Mouse (Mus musculus): ENCODE measurements at regions not wholly inside any gene's neighbourhood (a gene's known extent, or its start where the extent isn't known, plus 50 kb on each side); places are given as distances from the start of the nearest gene placed in this dataset.

DNA sequence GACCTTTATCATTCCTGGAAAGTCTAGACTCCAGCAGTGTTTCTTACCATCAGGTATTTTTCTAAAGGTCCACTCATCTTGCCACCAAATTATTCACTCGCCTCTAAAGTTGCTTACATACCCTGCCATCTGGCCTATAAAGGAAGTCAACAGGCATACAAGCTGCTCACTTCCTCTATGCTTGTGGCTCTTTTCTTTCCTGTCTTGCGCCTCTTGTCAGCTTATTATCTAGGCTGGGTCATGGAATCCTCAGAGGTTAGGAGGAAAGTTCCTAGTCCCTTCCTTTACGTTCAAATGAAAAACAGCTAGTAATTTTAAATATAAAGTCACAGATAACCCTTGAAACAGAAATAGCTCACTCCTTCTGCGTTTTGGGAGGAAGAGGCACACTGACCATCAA, 97.9 kb downstream of the Lipi start:
- ATAC-seq (ENCODE audit: low read depth) (no peak), DNase-seq (ENCODE audit: low spot score) (no peak)
- Histone ChIP-seq H3K9me3 (ENCODE audit: control insufficient read depth, low read length) (no peaks in the 10 kb centered on the region), H3K36me3 (ENCODE audit: control insufficient read depth, insufficient read depth, low read length) (no peaks in the 10 kb centered on the region), H3K4me3 (ENCODE audit: low read depth, low read length) (no peak overlapping the region), H3K9ac (ENCODE audit: low read depth, low read length) (no peak overlapping the region), H3K4me2 (ENCODE audit: low read depth, low read length) (no peak overlapping the region), H3K27ac (replicated peaks; ENCODE audit: low read depth, low read length) (no peak overlapping the region), H3K27me3 (replicated peaks; ENCODE audit: control insufficient read depth, insufficient read depth, low read length) (no peaks in the 10 kb centered on the region), H3K4me1 (ENCODE audit: control insufficient read depth, insufficient read depth, low read length) (no peaks in the 10 kb centered on the region)
- WGBS: 77% methylated on average over 4 of the region's 4 CpGs

DNA sequence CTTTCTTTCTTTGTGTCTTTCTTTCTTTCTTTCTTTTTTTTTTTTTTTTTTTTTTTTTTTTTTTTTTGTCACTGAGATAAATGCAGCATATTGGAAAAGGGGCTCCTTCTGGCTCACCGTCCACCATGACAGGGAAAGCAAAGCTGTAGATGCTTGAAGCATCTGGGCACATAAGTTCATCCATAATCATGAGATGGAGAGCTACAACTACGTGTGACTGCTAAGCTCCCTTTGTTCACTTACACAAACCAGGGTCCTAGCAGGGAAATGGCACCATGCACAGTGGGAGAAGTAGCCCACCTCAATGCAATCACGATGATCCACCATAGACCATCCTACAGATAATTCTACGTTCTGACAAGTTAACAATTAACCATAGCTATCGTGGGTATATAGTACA, 102.0 kb downstream of the Lipi start:
- Histone ChIP-seq H3K36me3 (ENCODE audit: control insufficient read depth, insufficient read depth, low read length) (no peaks in the 10 kb centered on the region), H3K27me3 (replicated peaks; ENCODE audit: control insufficient read depth, insufficient read depth, low read length) (no peaks in the 10 kb centered on the region), H3K4me1 (ENCODE audit: control insufficient read depth, insufficient read depth, low read length) (no peaks in the 10 kb centered on the region), H3K9me3 (ENCODE audit: control insufficient read depth, low read length) (no peaks in the 10 kb centered on the region), H3K27ac (replicated peaks; ENCODE audit: low read depth, low read length) (no peak overlapping the region), H3K4me2 (ENCODE audit: low read depth, low read length) (no peak overlapping the region), H3K9ac (ENCODE audit: low read depth, low read length) (no peak overlapping the region), H3K4me3 (ENCODE audit: low read depth, low read length) (no peak overlapping the region)
- 82% methylated on average over 5 of the region's 5 CpGs for WGBS
- no peak for ATAC-seq (ENCODE audit: low read depth)
- no peak for DNase-seq (ENCODE audit: low spot score)

- H3K27me3 ChIP-seq (replicated peaks; ENCODE audit: control insufficient read depth, insufficient read depth, low read length): no peaks in the 10 kb centered on the region
- 84% methylated on average over 6 of the region's 6 CpGs for WGBS
- no peak overlapping the region for H3K4me2 ChIP-seq (ENCODE audit: low read depth, low read length)
- DNase-seq (ENCODE audit: low spot score): no peak
- no peak overlapping the region for H3K9ac ChIP-seq (ENCODE audit: low read depth, low read length)
- no peak overlapping the region for H3K27ac ChIP-seq (replicated peaks; ENCODE audit: low read depth, low read length)
- no peaks in the 10 kb centered on the region for H3K9me3 ChIP-seq (ENCODE audit: control insufficient read depth, low read length)
- H3K36me3 ChIP-seq (ENCODE audit: control insufficient read depth, insufficient read depth, low read length): no peaks in the 10 kb centered on the region
- no peak overlapping the region for H3K4me3 ChIP-seq (ENCODE audit: low read depth, low read length)
- ATAC-seq (ENCODE audit: low read depth): no peak
- H3K4me1 ChIP-seq (ENCODE audit: control insufficient read depth, insufficient read depth, low read length): no peaks in the 10 kb centered on the region
Measured at GRCm38 (mm10) chr16:75465420-75465975, 120.4 kb downstream of the Lipi start.

- H3K27ac ChIP-seq (replicated peaks; ENCODE audit: low read depth, low read length): no peak overlapping the region
- 76% methylated on average over 3 of the region's 3 CpGs for WGBS
- no peak for ATAC-seq (ENCODE audit: low read depth)
Measured at GRCm38 (mm10) chr16:75462136-75462535, 123.7 kb downstream of the Lipi start.

DNA sequence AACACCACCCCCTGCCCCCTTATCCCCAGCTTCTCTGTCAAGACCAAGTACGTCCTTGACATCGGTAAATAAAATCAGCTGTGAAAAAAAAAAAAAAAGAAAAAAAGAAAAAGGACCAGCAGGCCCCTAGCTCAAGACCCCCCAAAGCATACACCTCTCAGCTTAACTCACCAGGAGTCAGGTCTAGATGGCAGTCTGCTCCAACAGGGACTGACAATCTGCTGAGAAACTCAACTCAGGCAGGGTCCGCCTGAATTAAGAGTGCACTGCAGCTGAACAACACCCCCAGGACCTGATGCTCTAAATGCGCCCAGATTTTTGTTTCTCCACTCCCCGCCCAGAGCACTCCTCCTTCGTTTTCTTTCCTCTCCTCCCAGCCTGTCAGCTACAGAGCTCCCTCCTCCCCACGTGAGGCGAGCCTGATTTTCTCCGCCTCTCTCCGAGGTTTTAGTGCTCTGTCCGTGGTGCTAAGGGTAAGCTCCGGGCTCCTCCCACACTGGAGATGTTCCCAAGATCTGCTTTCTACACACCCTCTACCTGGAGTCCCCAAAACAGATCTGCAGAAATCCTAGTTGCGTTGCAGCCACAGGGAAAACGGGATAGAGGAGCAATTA, 138.9 kb downstream of the Lipi start:
- H3K4me1 ChIP-seq (ENCODE audit: control insufficient read depth, insufficient read depth, low read length): no peaks in the 10 kb centered on the region
- peak; percentile 76 for ATAC-seq (ENCODE audit: low read depth)
- no peaks in the 10 kb centered on the region for H3K9me3 ChIP-seq (ENCODE audit: control insufficient read depth, low read length)
- H3K4me3 ChIP-seq (ENCODE audit: low read depth, low read length): no peak overlapping the region
- 1% methylated on average over 14 of the region's 14 CpGs for WGBS
- peak overlapping the region; percentile 36 for H3K4me2 ChIP-seq (ENCODE audit: low read depth, low read length)
- H3K27ac ChIP-seq (replicated peaks; ENCODE audit: low read depth, low read length): no peak overlapping the region
- no peaks in the 10 kb centered on the region for H3K36me3 ChIP-seq (ENCODE audit: control insufficient read depth, insufficient read depth, low read length)
- peak; percentile 75 for DNase-seq (ENCODE audit: low spot score)
- H3K9ac ChIP-seq (ENCODE audit: low read depth, low read length): no peak overlapping the region
- H3K27me3 ChIP-seq (replicated peaks; ENCODE audit: control insufficient read depth, insufficient read depth, low read length): no peaks in the 10 kb centered on the region

More at GRCm38 (mm10) chr16:75462136-75462535, 123.7 kb downstream of the Lipi start:
- Histone ChIP-seq H3K9me3 (ENCODE audit: control insufficient read depth, low read length) (no peaks in the 10 kb centered on the region), H3K4me2 (ENCODE audit: low read depth, low read length) (no peak overlapping the region), H3K27me3 (replicated peaks; ENCODE audit: control insufficient read depth, insufficient read depth, low read length) (no peaks in the 10 kb centered on the region), H3K9ac (ENCODE audit: low read depth, low read length) (no peak overlapping the region), H3K4me3 (ENCODE audit: low read depth, low read length) (no peak overlapping the region), H3K4me1 (ENCODE audit: control insufficient read depth, insufficient read depth, low read length) (no peaks in the 10 kb centered on the region), H3K36me3 (ENCODE audit: control insufficient read depth, insufficient read depth, low read length) (no peaks in the 10 kb centered on the region)
- no peak for DNase-seq (ENCODE audit: low spot score)

DNA sequence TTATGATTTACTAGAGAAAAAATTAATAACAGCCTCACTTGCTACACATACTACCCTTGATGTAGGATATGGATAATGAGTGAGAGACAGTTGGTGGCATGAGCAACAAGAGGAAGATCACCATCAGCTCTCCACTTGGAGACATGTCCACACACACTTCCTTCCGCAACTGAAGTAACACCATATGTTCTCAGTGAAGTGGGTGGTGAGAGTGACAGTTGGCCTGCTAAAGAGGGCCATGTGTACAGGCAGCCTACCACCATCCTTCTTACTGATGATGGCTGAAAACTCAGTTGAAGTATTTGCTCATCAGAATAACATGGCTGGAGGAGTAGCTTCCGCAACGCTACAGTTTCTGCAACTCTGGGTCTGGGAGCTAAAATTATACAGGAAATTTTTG, 146.6 kb downstream of the Lipi start:
- DNase-seq (ENCODE audit: low spot score) (no peak), ATAC-seq (ENCODE audit: low read depth) (no peak)
- Histone ChIP-seq H3K27ac (replicated peaks; ENCODE audit: low read depth, low read length) (no peak overlapping the region), H3K4me2 (ENCODE audit: low read depth, low read length) (no peak overlapping the region), H3K9me3 (ENCODE audit: control insufficient read depth, low read length) (no peaks in the 10 kb centered on the region), H3K4me1 (ENCODE audit: control insufficient read depth, insufficient read depth, low read length) (no peaks in the 10 kb centered on the region), H3K4me3 (ENCODE audit: low read depth, low read length) (no peak overlapping the region), H3K36me3 (ENCODE audit: control insufficient read depth, insufficient read depth, low read length) (no peaks in the 10 kb centered on the region), H3K9ac (ENCODE audit: low read depth, low read length) (no peak overlapping the region), H3K27me3 (replicated peaks; ENCODE audit: control insufficient read depth, insufficient read depth, low read length) (no peaks in the 10 kb centered on the region)
- 82% methylated on average over 3 of the region's 3 CpGs for WGBS

DNA sequence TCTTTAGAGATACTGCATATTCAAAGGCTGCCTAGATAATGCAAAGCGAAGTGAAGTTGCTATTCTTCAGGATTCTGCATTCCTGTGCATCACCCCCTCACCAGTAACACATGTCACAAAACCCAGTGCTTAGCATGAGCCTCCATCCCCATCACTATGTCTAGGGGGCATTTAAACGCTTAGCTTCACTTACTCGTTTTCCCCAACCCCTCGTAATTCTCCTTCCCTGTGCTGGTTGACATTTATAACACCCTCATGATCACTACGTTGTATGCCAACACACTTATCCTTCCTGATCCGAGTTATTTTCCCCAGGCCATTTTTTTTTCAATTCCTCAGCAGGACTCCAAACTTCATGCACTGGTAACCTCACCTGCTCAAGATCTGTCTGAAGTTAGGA, 152.6 kb downstream of the Lipi start:
- H3K36me3 ChIP-seq (ENCODE audit: control insufficient read depth, insufficient read depth, low read length): no peaks in the 10 kb centered on the region
- 66% methylated on average over 6 of the region's 6 CpGs for WGBS
- no peak overlapping the region for H3K4me2 ChIP-seq (ENCODE audit: low read depth, low read length)
- DNase-seq (ENCODE audit: low spot score) (no peak), ATAC-seq (ENCODE audit: low read depth) (no peak)
- H3K4me1 ChIP-seq (ENCODE audit: control insufficient read depth, insufficient read depth, low read length): no peaks in the 10 kb centered on the region
- no peak overlapping the region for H3K27ac ChIP-seq (replicated peaks; ENCODE audit: low read depth, low read length)
- H3K4me3 ChIP-seq (ENCODE audit: low read depth, low read length): no peak overlapping the region
- H3K9ac ChIP-seq (ENCODE audit: low read depth, low read length): no peak overlapping the region
- no peaks in the 10 kb centered on the region for H3K27me3 ChIP-seq (replicated peaks; ENCODE audit: control insufficient read depth, insufficient read depth, low read length)
- H3K9me3 ChIP-seq (ENCODE audit: control insufficient read depth, low read length): no peaks in the 10 kb centered on the region

GRCm38 (mm10) chr16:75384526-75385222, 201.2 kb downstream of the Lipi start:
- no peaks in the 10 kb centered on the region for H3K27me3 ChIP-seq (replicated peaks; ENCODE audit: control insufficient read depth, insufficient read depth, low read length)
- 79% methylated on average over 6 of the region's 6 CpGs for WGBS

DNA sequence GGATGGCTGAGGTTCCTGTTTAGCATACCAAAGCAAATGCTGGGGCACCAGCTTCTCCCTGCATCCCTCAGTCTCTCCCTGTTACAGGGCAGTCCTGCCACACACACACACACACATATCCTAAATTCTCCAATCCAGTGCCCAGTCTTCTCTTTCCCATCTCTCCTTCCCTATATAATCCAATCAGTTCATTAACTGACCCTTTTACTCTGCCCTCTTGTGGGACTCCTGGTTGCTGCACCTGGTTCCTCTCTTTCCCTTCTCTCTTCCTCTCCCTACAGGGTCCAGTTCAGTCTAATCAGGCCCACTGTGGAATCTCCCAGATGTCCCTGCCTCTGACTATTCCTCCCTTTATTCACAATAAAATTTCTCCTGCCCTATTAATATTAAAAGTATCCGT, 204.7 kb downstream of the Lipi start:
- Histone ChIP-seq H3K27ac (replicated peaks; ENCODE audit: low read depth, low read length) (no peak overlapping the region), H3K4me2 (ENCODE audit: low read depth, low read length) (no peak overlapping the region), H3K4me1 (ENCODE audit: control insufficient read depth, insufficient read depth, low read length) (no peaks in the 10 kb centered on the region), H3K9me3 (ENCODE audit: control insufficient read depth, low read length) (no peaks in the 10 kb centered on the region), H3K27me3 (replicated peaks; ENCODE audit: control insufficient read depth, insufficient read depth, low read length) (no peaks in the 10 kb centered on the region), H3K4me3 (ENCODE audit: low read depth, low read length) (no peak overlapping the region), H3K36me3 (ENCODE audit: control insufficient read depth, insufficient read depth, low read length) (no peaks in the 10 kb centered on the region), H3K9ac (ENCODE audit: low read depth, low read length) (no peak overlapping the region)
- no peak for ATAC-seq (ENCODE audit: low read depth)
- WGBS: 53% methylated on average over 1 of the region's 1 CpGs
- DNase-seq (ENCODE audit: low spot score): no peak

More at GRCm38 (mm10) chr16:75384526-75385222, 201.2 kb downstream of the Lipi start:
- no peak overlapping the region for H3K4me2 ChIP-seq (ENCODE audit: low read depth, low read length)
- H3K9ac ChIP-seq (ENCODE audit: low read depth, low read length): no peak overlapping the region
- H3K9me3 ChIP-seq (ENCODE audit: control insufficient read depth, low read length): no peaks in the 10 kb centered on the region
- no peaks in the 10 kb centered on the region for H3K36me3 ChIP-seq (ENCODE audit: control insufficient read depth, insufficient read depth, low read length)
- no peak overlapping the region for H3K4me3 ChIP-seq (ENCODE audit: low read depth, low read length)
- ATAC-seq (ENCODE audit: low read depth) (no peak), DNase-seq (ENCODE audit: low spot score) (no peak)
- H3K4me1 ChIP-seq (ENCODE audit: control insufficient read depth, insufficient read depth, low read length): no peaks in the 10 kb centered on the region
- H3K27ac ChIP-seq (replicated peaks; ENCODE audit: low read depth, low read length): no peak overlapping the region

All from embryonic facial prominence, embryonic 14.5 days (tissue).